Mouse (Mus musculus) brown adipose tissue, adult 24 weeks (tissue): ENCODE results near the gene S100pbp. TPM values are rescaled to one million over a fixed set of nuclear protein-coding genes. Genes with fewer than 3 reads are reported as not detected.

Experiments
- H3K27ac ChIP-seq: fragments of 200-500 bp; replicated peaks from 2 replicates; pipeline ENCODE4 v1.5.1; 2012; ENCODE audit warnings: low read depth, mild to moderate bottlenecking, low read length
- H3K4me1 ChIP-seq: fragments of 200-500 bp; 2 replicates; pipeline ENCODE4 v1.6.1; 2012; ENCODE audit warnings: low read length, mixed read lengths; ENCODE audit not compliant: control insufficient read depth, insufficient read depth, insufficient read length
- H3K4me3 ChIP-seq: fragments of 200-500 bp; 2 replicates; pipeline ENCODE4 v1.5.1; 2012; ENCODE audit warnings: low read depth, mild to moderate bottlenecking, low read length, moderate library complexity; ENCODE audit not compliant: insufficient read depth
- polyA plus RNA-seq: library from polyadenylated mRNA; stranded (reverse); fragments of >200 nt; gene quantifications from 2 replicates; pipeline ENCODE4 v1.2.4, GENCODE M21; 2012; ENCODE audit not compliant: missing spikeins, insufficient read depth, insufficient read length

The S100pbp gene
- polyA plus RNA-seq, 1 experiment, result 12.6 TPM

DNA sequence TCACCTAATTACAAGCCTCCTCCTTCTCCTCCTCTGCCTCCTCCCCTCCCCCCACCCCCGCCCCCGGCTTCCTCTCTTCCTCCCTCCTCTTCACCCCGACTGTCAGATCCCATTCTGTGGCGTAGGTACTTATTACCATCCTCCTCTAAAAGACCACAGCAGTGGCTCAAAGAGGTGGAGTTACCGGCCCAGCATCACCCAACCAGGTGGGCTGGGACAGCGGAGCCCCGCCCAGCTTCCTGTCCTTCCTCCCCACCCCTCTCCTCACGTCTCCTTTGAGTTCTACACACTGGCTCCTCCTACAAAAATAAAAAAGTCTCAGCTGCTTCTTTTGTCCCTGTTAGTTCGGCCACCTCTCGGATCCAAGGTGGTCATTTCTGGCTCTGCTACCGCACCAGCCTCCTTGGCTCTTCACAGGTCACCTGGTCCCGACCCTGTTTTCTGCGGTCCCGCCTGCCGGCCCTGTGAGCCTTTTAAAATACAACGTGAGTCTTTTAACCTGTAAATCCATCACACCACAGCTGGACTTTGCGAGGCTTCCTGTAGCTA is 58.7 kb downstream of the S100pbp start:
- H3K4me3 ChIP-seq, result no peak overlapping the region
- H3K27ac ChIP-seq, result no peak overlapping the region
- no peaks in the 10 kb centered on the region for H3K4me1 ChIP-seq

DNA sequence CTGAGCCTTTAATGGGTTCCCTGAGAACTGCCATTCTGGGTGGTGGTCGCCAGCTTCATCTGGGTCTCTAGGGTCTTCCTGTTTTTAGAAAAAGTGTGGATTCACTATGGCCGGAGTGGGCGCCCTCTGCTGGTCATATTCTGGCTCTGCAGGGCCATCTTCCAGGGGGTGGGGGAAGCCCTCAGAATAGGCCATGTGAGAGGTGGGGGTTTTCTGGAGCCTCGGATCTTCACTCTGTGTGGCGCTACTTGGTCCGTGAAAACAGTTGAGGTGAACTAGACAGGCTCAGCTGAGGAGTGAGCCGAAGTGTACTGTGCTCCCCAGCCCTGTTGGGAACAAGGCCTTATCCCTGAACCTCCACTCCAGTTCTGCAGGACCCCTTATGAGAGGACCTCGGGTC is 59.4 kb downstream of the S100pbp start:
- H3K27ac ChIP-seq, result no peak overlapping the region
- no peak overlapping the region for H3K4me3 ChIP-seq
- H3K4me1 ChIP-seq, result no peaks in the 10 kb centered on the region

- H3K27ac ChIP-seq, result no peak overlapping the region
- no peaks in the 10 kb centered on the region for H3K4me1 ChIP-seq
- no peak overlapping the region for H3K4me3 ChIP-seq
These were observed 60.1 kb downstream of the S100pbp start for GRCm38 (mm10) chr4:129129387-129129786.

DNA sequence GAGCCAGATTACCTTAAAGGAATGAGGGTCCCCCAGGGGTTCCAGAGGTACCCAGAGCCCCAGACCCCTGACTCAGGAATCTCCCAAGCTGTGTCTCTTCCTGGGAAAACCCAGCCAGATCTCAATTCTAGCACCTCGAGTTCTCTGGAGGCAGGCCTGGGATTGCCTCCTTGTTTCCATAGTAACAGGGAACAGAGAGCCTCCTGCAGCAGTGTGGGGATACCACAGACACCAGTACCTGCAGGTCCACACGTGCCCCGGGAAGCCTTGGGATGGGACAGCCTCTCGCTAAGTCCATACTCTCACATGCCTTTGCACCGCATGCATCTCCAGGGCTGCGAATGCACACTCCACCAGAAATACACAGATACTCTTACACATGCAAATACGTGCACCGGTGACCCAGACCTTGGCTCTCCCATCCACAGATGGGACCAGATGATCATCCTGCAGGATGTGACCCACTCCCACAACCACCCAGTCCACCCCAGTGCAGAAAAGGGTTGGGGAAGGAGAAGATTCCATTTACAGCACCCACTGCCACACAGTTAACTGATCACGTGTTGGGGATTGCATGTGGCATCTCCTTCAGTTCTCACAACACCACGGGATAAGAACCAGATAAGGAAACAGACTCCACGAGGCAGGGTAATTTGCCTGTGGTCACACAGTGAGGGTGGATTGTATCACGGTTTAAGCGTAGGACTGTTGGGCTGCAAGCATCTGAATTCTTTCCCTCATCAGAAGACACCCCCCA is 60.8 kb downstream of the S100pbp start:
- Histone ChIP-seq H3K27ac (no peak overlapping the region), H3K4me1 (no peaks in the 10 kb centered on the region), H3K4me3 (no peak overlapping the region)

GRCm38 (mm10) chr4:129125736-129126451 is 63.6 kb downstream of the S100pbp start:
- H3K27ac ChIP-seq, result no peak overlapping the region
- H3K4me3 ChIP-seq, result no peak overlapping the region
- H3K4me1 ChIP-seq, result no peaks in the 10 kb centered on the region

GRCm38 (mm10) chr4:129124652-129125146 is 64.8 kb downstream of the S100pbp start:
- Histone ChIP-seq H3K4me1 (no peaks in the 10 kb centered on the region), H3K27ac (no peak overlapping the region), H3K4me3 (no peak overlapping the region)

DNA sequence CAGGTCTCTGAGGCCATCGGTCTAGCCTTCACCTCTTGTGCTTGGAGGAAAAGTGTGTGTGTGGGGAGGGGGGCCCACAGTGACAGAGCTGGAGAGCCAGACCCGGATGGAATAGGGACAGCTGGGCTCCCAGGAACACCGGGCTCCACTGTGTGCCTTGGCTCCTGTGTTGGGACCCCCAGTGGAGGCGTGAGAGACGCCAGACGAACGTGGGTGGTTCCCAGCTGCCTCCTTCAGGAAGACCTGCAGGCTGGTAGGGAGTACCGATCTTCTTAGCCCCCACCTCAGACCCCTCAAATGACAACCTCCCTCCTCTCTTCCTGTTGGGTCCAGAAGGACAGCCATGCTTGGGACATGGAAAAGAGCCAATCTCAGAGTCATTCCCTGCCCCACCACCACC is 66.8 kb downstream of the S100pbp start:
- Histone ChIP-seq H3K27ac (no peak overlapping the region), H3K4me1 (no peaks in the 10 kb centered on the region), H3K4me3 (no peak overlapping the region)

DNA sequence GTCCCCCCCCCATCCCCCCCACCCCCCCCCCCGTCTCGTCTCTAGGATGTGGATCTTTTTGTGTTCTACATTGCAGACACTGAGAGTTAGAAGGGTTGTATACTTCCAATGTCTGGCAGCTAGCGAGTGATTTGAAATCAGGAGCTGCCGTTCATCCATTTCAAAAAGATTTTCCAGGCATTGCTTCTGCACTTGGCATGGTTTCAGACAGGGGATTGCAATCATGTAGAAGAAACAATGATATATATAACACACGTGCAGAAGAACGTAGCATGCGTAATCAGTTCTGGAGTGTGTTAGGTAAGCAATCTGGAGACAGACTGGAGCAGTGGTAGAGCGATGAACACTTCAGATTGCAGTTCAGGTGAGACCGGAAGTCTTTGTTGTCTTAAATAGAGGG is 67.4 kb downstream of the S100pbp start:
- H3K4me1 ChIP-seq, result no peaks in the 10 kb centered on the region
- H3K4me3 ChIP-seq, result no peak overlapping the region
- no peak overlapping the region for H3K27ac ChIP-seq

- H3K4me3 ChIP-seq, result no peak within 1 kb of the TSS
- no peaks in the 10 kb centered on the region for H3K4me1 ChIP-seq
- no peak within 1 kb of the TSS for H3K27ac ChIP-seq
These were observed 67.9 kb downstream of the S100pbp start, which contains the start of gene Hpca for GRCm38 (mm10) chr4:129121569-129122086. TSS of gene Hpca (minus strand) at chr4:129122036.

GRCm38 (mm10) chr4:129120520-129121445 is 68.7 kb downstream of the S100pbp start:
- H3K4me1 ChIP-seq, result no peaks in the 10 kb centered on the region
- no peak overlapping the region for H3K4me3 ChIP-seq
- H3K27ac ChIP-seq, result no peak overlapping the region

- Histone ChIP-seq H3K4me1 (no peaks in the 10 kb centered on the region), H3K4me3 (no peak overlapping the region), H3K27ac (no peak overlapping the region)
These were observed 69.8 kb downstream of the S100pbp start for GRCm38 (mm10) chr4:129119708-129120107.

DNA sequence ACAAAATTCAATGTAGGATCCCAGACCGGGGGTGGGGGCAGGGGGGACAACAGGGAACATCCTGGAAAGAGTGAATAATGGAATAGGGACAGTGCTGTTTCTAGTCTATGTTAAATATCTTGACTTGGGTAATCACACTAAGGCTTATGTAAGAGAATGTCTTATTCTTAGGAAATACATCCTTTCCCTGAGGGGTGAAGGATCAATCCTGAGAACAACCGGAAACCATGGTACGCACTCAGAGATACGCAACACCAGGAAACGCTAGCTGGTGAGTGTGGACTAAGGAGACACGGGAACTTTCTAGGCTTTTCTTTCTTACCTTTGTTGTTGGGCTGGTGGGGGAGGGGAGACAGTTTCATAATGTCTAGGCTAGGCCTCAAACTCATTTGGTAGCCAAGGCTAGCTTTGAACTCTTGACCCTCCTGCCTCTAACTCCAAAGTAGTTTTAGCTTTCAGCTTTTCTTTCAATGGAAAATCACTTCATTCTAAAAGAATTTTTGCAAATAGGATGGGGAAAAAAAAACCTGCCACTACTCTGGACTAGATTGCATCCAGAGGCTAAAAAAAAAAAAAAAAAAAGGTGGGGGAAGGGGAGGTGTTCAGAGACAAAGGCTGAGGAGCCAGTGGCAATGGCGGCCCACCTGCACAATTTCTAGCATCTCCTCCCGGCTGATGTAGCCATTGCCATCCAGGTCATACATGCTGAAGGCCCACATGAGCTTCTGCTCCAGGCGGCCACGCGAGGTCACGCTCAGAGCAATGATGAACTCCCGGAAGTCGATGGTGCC is 71.6 kb downstream of the S100pbp start:
- H3K4me3 ChIP-seq, result no peak overlapping the region
- no peak overlapping the region for H3K27ac ChIP-seq
- H3K4me1 ChIP-seq, result no peaks in the 10 kb centered on the region

DNA sequence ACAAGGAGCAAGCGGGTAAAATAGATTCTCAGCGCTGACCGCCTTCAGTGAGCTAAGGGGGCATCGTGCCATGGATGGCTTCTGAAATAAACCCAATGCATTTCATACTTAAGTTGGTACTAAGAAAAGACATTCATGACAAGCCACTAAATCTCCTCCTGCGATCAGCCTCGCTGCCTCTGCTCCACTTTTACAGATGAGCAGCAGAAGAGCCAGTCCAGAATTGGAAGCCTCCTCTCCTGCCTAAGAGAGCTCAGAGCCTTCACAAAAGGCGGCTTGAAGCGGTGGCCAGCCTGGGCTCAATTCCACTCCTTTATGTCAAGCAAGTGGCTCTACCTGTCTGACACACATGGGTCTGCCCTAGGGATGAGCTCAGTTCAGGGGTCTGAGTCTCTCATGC is 72.8 kb downstream of the S100pbp start:
- H3K4me3 ChIP-seq, result no peak overlapping the region
- no peaks in the 10 kb centered on the region for H3K4me1 ChIP-seq
- no peak overlapping the region for H3K27ac ChIP-seq
